Mouse (Mus musculus): ENCODE measurements at regions not wholly inside any gene's neighbourhood (a gene's known extent, or its start where the extent isn't known, plus 50 kb on each side); places are given as distances from the start of the nearest gene placed in this dataset. TPM values are rescaled to one million over a fixed set of nuclear protein-coding genes. Genes with fewer than 3 reads are reported as not detected.

Small RNA genes lying in the stretch of these regions (microRNA-seq; reads per million reads assigned to microRNA genes)
- gene Gm25708 (ENCODE audit: borderline number of aligned reads): not detected
